Mouse (Mus musculus): ENCODE measurements around the gene Mdk.

Mdk gene

DNA sequence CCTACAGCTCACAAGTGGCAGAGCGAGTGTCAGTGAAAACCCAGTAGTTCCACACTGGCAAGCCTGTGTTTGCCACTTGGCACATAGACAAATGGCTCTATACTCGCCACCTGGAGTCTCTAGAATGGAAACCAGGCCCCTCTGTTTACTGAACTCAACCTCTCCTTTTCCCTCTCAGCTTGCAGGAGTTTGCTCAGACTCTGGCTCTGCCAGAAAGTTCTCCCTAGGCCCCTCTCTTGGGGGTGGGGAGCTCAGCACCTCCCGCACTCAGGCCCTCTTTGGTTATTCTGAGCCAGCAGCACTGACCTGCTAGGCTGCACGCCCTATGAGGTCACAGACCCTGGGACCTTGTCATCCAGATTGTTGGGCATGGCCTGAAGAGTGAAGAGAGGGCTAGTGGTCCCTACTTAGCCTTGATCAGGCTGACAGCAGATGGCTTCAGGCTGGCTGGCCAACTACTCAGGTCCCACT, 23.1 kb upstream of the Mdk start:
- peaks cover 16% of the 10 kb centered on the region for H3K36me3 ChIP-seq (ENCODE audit: insufficient read depth, low read length)
- H3K4me1 ChIP-seq (replicated peaks; ENCODE audit: low read depth, low read length): peaks cover 74% of the 10 kb centered on the region
- no peaks in the 10 kb centered on the region for H3K27me3 ChIP-seq (ENCODE audit: insufficient read depth, low read length)
- H3K4me3 ChIP-seq (replicated peaks; ENCODE audit: low read length): no peak overlapping the region
- H3K9me3 ChIP-seq (ENCODE audit: low read length): no peaks in the 10 kb centered on the region
- no peak for TF ChIP-seq CTCF (conservative IDR thresholded peaks at IDR 0.05; ENCODE audit: low read length)
- no peak for TF ChIP-seq POU5F1 (IDR thresholded peaks at IDR 0.05; ENCODE audit: borderline replicate concordance, low read length)
- TF ChIP-seq NANOG (IDR thresholded peaks at IDR 0.05; ENCODE audit: borderline replicate concordance, low read length): no peak

DNA sequence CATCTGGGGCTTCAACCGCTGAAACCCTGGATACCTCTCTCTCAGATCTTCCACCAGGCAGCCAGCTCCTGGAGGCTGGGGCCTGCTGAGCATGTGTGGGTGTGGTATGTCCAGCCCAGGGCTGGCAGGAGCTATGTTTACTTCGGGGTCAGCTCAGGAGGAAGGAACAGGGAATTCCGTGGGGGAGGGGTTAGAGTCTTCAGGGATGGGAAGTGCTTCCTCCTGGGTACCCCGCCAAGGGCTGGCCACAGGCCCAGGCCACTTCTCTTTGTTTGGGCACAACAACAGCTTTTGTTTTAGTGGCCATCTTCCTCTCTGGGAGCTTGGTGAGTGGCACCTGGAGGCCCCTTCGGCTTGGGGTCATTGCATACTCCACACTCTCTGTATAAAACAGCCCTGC, 21.7 kb upstream of the Mdk start:
- Histone ChIP-seq H3K4me1 (replicated peaks; ENCODE audit: low read depth, low read length) (peaks cover 74% of the 10 kb centered on the region), H3K4me3 (replicated peaks; ENCODE audit: low read length) (peak overlapping the region; percentile 35; the same call in 1 of the 2 replicates), H3K36me3 (ENCODE audit: insufficient read depth, low read length) (peaks cover 9% of the 10 kb centered on the region; the same call in 1 of the 2 replicates), H3K27me3 (ENCODE audit: insufficient read depth, low read length) (no peaks in the 10 kb centered on the region), H3K9me3 (ENCODE audit: low read length) (no peaks in the 10 kb centered on the region)
- TF ChIP-seq CTCF (conservative IDR thresholded peaks at IDR 0.05; ENCODE audit: low read length) (no peak), NANOG (IDR thresholded peaks at IDR 0.05; ENCODE audit: borderline replicate concordance, low read length) (no peak), POU5F1 (IDR thresholded peaks at IDR 0.05; ENCODE audit: borderline replicate concordance, low read length) (no peak)

DNA sequence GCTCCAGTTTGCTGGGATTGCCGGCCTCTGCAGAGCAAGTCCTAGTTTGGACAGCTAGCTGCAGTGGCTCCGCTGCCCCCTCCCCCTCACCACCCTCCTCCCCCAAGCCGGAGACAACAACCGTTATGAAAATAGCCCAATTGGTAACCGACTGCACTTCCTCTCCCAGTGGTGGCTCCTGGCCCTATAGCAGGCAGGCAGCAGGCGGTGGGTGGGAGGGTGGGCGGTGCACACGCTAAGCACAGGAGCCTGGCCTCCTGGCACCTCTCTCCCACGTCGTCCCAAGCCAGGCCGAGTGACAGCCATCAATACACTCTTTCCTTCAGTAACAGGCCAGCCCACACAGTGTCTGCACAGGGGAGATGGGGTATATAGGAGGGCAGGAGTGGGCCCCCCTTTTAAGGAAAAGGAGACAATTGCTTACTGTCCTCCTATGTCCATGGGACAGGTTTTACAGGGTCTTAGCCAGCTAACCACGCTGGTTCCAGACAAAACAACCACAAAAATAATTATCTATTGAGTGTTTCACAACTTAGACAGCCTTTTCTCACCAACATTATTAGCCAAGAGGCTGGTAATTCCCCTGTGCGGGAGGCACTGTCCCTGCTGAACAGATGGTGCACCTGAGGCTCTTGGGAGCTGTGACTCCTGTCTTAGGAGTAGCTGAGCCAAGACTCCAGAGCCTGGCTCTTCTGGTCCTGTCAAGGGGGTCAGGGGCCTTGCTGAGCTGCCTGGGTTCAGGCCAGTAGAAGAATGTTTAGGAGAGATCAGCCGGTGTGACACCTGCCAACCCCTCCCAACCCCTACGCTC, 18.4 kb upstream of the Mdk start:
- H3K36me3 ChIP-seq (ENCODE audit: insufficient read depth, low read length): 0 out of 2 replicates have a peak, but pooled peaks cover 3% of the 10 kb centered on the region

DNA sequence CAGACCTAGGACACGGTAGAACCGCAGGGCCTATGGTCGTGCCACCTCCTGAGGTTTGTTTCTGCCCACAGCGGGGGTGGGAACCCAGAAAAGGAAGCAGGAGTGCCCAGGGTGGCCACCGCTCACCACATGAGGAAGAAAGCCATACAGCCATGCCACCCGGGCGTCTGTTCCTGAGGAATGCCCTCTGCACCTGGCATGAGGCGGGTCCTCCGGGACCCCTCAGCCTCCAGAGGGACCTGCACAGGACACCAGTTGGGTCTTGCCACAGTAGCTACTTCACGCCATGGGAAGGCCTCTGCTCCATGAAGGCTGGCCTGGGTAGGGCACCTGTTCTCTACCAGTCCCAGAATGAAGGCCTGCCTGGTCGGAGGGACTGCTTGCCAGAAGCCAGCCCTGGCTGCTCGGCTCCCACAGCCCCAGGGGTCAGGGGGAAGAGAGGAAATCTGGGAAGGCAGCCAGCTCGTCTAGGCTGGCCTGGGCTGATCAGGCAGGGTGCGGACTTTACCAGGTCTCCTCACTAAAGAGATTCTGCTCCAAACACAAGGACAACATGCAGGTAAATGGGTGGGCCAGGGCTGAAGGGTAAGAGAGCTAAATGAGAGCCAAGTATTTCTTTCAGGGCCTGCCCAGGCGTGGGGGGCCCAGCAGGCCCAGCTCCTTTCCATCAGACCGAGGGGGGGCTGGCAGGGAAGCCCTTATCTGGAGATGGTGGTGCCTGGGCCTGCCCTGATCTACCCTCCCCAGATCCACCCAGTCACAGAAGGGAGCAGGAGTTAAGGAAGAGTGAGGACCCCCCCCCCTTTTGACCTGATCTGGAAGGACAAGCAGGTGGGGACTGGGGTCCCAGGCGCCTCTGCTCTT, 17.5 kb upstream of the Mdk start:
- TF ChIP-seq POU5F1 (IDR thresholded peaks at IDR 0.05; ENCODE audit: borderline replicate concordance, low read length) (no peak), CTCF (conservative IDR thresholded peaks at IDR 0.05; ENCODE audit: low read length) (no peak), NANOG (IDR thresholded peaks at IDR 0.05; ENCODE audit: borderline replicate concordance, low read length) (no peak)
- no peaks in the 10 kb centered on the region for H3K9me3 ChIP-seq (ENCODE audit: low read length)
- peak overlapping the region; percentile 51 for H3K4me3 ChIP-seq (replicated peaks; ENCODE audit: low read length)
- no peaks in the 10 kb centered on the region for H3K27me3 ChIP-seq (ENCODE audit: insufficient read depth, low read length)
- peaks cover 7% of the 10 kb centered on the region; the same call in 1 of the 2 replicates for H3K36me3 ChIP-seq (ENCODE audit: insufficient read depth, low read length)
- H3K4me1 ChIP-seq (replicated peaks; ENCODE audit: low read depth, low read length): peaks cover 76% of the 10 kb centered on the region

More for the DNA sequence above, 18.4 kb upstream of the Mdk start:
- Histone ChIP-seq H3K27me3 (ENCODE audit: insufficient read depth, low read length) (no peaks in the 10 kb centered on the region), H3K4me1 (replicated peaks; ENCODE audit: low read depth, low read length) (peaks cover 76% of the 10 kb centered on the region), H3K9me3 (ENCODE audit: low read length) (no peaks in the 10 kb centered on the region), H3K4me3 (replicated peaks; ENCODE audit: low read length) (peak overlapping the region; percentile 51)
- TF ChIP-seq CTCF (conservative IDR thresholded peaks at IDR 0.05; ENCODE audit: low read length): no peak
- TF ChIP-seq POU5F1 (IDR thresholded peaks at IDR 0.05; ENCODE audit: borderline replicate concordance, low read length): no peak
- TF ChIP-seq NANOG (IDR thresholded peaks at IDR 0.05; ENCODE audit: borderline replicate concordance, low read length): no peak

DNA sequence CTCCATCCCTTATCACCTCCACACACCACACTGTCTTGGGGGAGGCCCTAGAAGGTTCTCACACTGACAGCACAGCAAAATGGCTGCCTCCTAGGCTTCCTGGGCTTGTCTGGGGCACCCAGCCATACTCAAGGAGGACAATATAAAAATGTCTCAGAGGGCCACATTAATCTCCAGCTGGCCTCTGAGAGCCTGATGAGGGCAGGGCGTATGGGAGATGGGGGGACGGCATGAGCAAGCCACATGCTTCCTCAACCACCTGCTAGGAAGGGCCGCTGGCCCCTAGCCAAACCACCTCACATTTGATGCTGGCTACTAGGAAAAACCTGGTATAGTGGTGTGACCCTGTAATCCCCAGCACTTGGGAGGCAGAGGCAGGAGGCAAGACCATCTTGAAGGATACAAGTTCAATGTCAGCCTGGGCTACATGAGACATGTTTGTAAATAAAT, 16.7 kb upstream of the Mdk start:
- no peaks in the 10 kb centered on the region for H3K9me3 ChIP-seq (ENCODE audit: low read length)
- peaks cover 7% of the 10 kb centered on the region; the same call in 1 of the 2 replicates for H3K36me3 ChIP-seq (ENCODE audit: insufficient read depth, low read length)
- TF ChIP-seq CTCF (conservative IDR thresholded peaks at IDR 0.05; ENCODE audit: low read length) (no peak), POU5F1 (IDR thresholded peaks at IDR 0.05; ENCODE audit: borderline replicate concordance, low read length) (no peak), NANOG (IDR thresholded peaks at IDR 0.05; ENCODE audit: borderline replicate concordance, low read length) (no peak)
- no peak overlapping the region for H3K4me3 ChIP-seq (replicated peaks; ENCODE audit: low read length)
- no peaks in the 10 kb centered on the region for H3K27me3 ChIP-seq (ENCODE audit: insufficient read depth, low read length)
- peaks cover 76% of the 10 kb centered on the region for H3K4me1 ChIP-seq (replicated peaks; ENCODE audit: low read depth, low read length)

DNA sequence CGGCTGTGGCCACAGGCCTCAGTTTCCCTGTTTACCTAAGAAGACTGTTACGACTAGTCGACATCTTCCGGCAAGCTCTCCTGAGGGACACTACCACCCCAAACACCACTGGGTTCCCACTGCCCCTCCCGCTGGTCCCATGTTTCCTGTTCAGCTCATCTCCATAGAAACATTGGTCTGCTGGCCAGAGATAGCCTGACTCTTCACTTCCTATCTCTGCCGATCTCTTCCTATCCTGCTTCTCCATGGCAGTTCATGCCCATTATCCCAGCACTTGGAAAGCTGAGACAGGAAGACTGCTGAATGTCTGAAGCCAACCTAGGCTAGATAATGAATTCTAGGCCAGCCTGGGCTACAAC, 16.0 kb upstream of the Mdk start:
- H3K36me3 ChIP-seq (ENCODE audit: insufficient read depth, low read length): peaks cover 7% of the 10 kb centered on the region; the same call in 1 of the 2 replicates
- no peak for TF ChIP-seq POU5F1 (IDR thresholded peaks at IDR 0.05; ENCODE audit: borderline replicate concordance, low read length)
- no peak for TF ChIP-seq NANOG (IDR thresholded peaks at IDR 0.05; ENCODE audit: borderline replicate concordance, low read length)
- TF ChIP-seq CTCF (conservative IDR thresholded peaks at IDR 0.05; ENCODE audit: low read length): no peak
- H3K9me3 ChIP-seq (ENCODE audit: low read length): no peaks in the 10 kb centered on the region
- no peak overlapping the region for H3K4me3 ChIP-seq (replicated peaks; ENCODE audit: low read length)
- H3K27me3 ChIP-seq (ENCODE audit: insufficient read depth, low read length): no peaks in the 10 kb centered on the region
- H3K4me1 ChIP-seq (replicated peaks; ENCODE audit: low read depth, low read length): peaks cover 77% of the 10 kb centered on the region

DNA sequence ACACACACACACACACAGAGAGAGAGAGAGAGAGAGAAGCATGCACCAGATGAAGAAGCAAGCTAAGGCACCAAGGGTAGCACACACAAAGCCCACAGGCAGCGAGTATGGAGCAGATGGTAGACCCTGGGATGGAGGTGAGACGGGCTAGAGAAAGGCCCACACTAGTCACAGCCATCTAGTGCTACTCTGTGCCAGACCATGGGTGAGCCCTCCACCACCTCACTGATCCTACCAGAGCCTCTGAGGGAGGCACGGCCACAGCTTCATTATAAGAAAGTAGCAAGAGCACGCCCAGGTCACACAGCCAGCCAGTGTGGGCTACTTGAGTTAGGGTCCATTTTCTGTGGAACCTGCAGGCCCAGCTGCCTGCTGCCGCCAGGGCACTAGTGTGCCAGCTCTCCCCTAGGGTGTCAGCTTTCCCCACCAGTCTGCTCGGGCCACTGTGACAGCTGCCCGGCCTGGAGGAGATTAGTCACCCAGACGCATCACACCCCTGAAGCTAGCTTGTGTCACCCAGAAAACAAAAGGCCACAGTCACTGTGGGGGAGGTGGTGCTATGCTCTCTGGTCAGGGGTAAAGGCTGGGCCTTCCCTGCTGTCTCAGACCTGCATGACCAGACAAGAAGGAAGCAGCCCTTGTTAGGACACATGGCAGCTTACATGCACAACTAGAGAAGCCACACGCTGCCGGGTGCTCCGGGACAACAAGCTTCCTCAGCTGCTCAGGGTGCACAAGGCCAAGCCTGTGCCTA, 15.5 kb upstream of the Mdk start:
- Histone ChIP-seq H3K4me3 (replicated peaks; ENCODE audit: low read length) (no peak overlapping the region), H3K36me3 (ENCODE audit: insufficient read depth, low read length) (peaks cover 7% of the 10 kb centered on the region; the same call in 1 of the 2 replicates), H3K9me3 (ENCODE audit: low read length) (no peaks in the 10 kb centered on the region), H3K4me1 (replicated peaks; ENCODE audit: low read depth, low read length) (peaks cover 78% of the 10 kb centered on the region), H3K27me3 (ENCODE audit: insufficient read depth, low read length) (no peaks in the 10 kb centered on the region)
- no peak for TF ChIP-seq POU5F1 (IDR thresholded peaks at IDR 0.05; ENCODE audit: borderline replicate concordance, low read length)
- TF ChIP-seq CTCF (conservative IDR thresholded peaks at IDR 0.05; ENCODE audit: low read length): no peak
- no peak for TF ChIP-seq NANOG (IDR thresholded peaks at IDR 0.05; ENCODE audit: borderline replicate concordance, low read length)

Data from E14TG2a.4 (cell line).